Mouse (Mus musculus): ENCODE results near the gene AB124611. TPM values are rescaled to one million over a fixed set of nuclear protein-coding genes. Genes with fewer than 3 reads are reported as not detected.
"Not testable (repeated sequence)": the region's sequence is repeated elsewhere in the genome, so short reads cannot be mapped to it uniquely, and the experiment has no call there.

Gene AB124611
- total RNA-seq, 1 experiment from 2014 or later, result 2.4 TPM

GRCm38 (mm10) chr9:21565004-21565586, 39.1 kb downstream of the AB124611 start:
- no peak for DNase-seq

GRCm38 (mm10) chr9:21566538-21566937, 40.6 kb downstream of the AB124611 start:
- no peak for DNase-seq

- no peak for DNase-seq
Observed at GRCm38 (mm10) chr9:21567051-21567450, 41.1 kb downstream of the AB124611 start.

GRCm38 (mm10) chr9:21568657-21569255, 42.8 kb downstream of the AB124611 start:
- no peak for DNase-seq

GRCm38 (mm10) chr9:21574012-21574801, 48.2 kb downstream of the AB124611 start:
- no peak for DNase-seq

- DNase-seq, result no peak
Observed at GRCm38 (mm10) chr9:21575253-21575652, 49.3 kb downstream of the AB124611 start.

GRCm38 (mm10) chr9:21576286-21576685, 50.3 kb downstream of the AB124611 start:
- no peak for DNase-seq

- DNase-seq, result no peak
Observed at GRCm38 (mm10) chr9:21578226-21578625, 52.2 kb downstream of the AB124611 start.

- no peak for DNase-seq
Observed at GRCm38 (mm10) chr9:21585401-21585800, 59.4 kb downstream of the AB124611 start.

GRCm38 (mm10) chr9:21587678-21588349, 61.8 kb downstream of the AB124611 start:
- DNase-seq, result no peak

- no peak for DNase-seq
Observed at GRCm38 (mm10) chr9:21588350-21588749, 62.4 kb downstream of the AB124611 start.

GRCm38 (mm10) chr9:21589538-21589937, 63.6 kb downstream of the AB124611 start:
- DNase-seq, result no peak

GRCm38 (mm10) chr9:21591127-21591830, 65.3 kb downstream of the AB124611 start:
- no peak for DNase-seq

- no peak for DNase-seq
Observed at GRCm38 (mm10) chr9:21591831-21592702, 66.1 kb downstream of the AB124611 start.

GRCm38 (mm10) chr9:21592703-21593121, 66.7 kb downstream of the AB124611 start, which contains the start of the genes Timm29 and Yipf2:
Gene Timm29 (plus strand): TSS chr9:21592722.
Gene Yipf2 (minus strand): TSS chr9:21592828.
- peak; percentile 92 for DNase-seq

GRCm38 (mm10) chr9:21593122-21593721, 67.2 kb downstream of the AB124611 start:
- DNase-seq, result peak; percentile 87

- not testable (repeated sequence) for DNase-seq
Observed at GRCm38 (mm10) chr9:21594350-21594749, 68.4 kb downstream of the AB124611 start.

- no peak for DNase-seq
Observed at GRCm38 (mm10) chr9:21594838-21595237, 68.9 kb downstream of the AB124611 start.

Measured in adrenal gland, postnatal 14 days (tissue).